Mouse (Mus musculus): ENCODE results near the gene Olfr1255.

Olfr1255 gene

GRCm38 (mm10) chr2:89811751-89812150, at the start of gene Olfr1255:
Gene Olfr1255 (plus strand): TSS chr2:89812051.
- DNase-seq = no peak

GRCm38 (mm10) chr2:89793519-89793918, 18.3 kb upstream of the Olfr1255 start, which contains the start of gene Olfr1254:
Gene Olfr1254 (minus strand): TSS chr2:89793619.
- DNase-seq = no peak

DNA sequence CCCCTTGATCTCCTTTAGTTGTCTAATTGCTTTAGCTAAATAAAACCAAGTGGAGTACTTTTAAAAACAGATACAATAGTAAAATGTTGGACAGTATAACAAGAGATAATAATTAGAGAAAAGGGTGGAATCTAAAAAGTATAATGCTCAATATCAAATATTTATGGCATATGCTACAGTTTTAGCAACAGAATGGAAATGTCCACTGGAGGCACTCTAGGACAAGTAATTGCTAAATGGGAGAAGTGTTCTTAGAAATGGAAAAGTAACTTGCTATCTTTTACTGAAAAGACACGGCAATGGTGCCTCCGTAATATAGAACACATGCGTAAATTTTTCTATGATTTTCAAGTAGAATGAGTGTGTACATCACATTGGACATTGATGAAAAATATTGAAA, 12.3 kb upstream of the Olfr1255 start:
- DNase-seq = no peak

DNA sequence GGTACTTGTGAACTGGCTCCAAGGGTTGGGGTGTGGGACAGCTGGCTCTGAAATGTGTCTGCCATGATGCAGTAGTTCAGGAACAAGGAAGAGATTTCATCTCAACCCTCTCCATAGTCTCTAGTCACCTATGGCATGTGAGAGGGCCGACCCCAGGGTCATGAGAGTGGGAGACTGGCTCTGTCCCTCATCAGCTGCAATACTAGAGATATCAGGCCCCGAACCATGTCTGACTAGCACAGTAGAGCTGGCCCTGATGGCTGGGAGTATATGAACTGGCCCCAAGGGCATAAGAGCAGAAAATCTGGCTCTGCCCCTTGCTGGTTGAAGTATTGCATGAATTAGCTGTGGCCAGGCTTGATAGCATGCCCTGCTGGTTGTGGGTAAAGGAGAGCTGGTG, 1.1 kb upstream of the Olfr1255 start:
- DNase-seq = no peak

GRCm38 (mm10) chr2:89820216-89820615, 8.4 kb downstream of the Olfr1255 start:
- peak in 1 of 2 experiments; percentile 59 for DNase-seq

GRCm38 (mm10) chr2:89841455-89841854, 29.6 kb downstream of the Olfr1255 start, which contains the start of gene Olfr1256:
Gene Olfr1256 (minus strand): TSS chr2:89841555.
- no peak for DNase-seq

- no peak for DNase-seq
Observed at GRCm38 (mm10) chr2:89848105-89848504, 36.3 kb downstream of the Olfr1255 start, which contains the start of gene Olfr48. Gene Olfr48 (minus strand): TSS chr2:89848205.

DNA sequence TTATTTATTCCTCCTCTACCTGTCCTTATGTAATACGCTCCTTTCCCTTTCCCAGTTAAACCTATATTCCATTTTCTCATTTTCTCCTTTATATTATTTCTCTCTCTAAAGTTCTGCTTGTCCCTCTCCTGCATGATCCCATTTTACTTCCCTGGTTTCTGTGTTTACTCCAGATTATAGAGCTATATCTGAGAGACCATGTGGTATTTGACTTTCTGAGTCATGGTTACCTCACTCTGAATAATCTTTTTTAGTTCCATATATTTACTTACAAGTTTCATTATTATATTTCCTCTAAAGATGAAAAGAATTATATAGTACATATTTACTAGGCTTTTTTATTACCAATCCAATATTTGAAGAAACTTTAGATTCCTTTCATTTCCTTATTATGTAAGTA, 37.4 kb downstream of the Olfr1255 start:
- no peak for DNase-seq
